Mouse (Mus musculus): Measurements from ENCODE around the gene Tmem182. TPM values are rescaled to one million over a fixed set of nuclear protein-coding genes. Genes with fewer than 3 reads are reported as not detected.

The Tmem182 gene
- polyA plus RNA-seq, 1 experiment from 2014 or later = 0.69 TPM

- Histone ChIP-seq H3K4me1 (no peaks in the 10 kb centered on the region), H3K27me3 (replicated peaks) (no peaks in the 10 kb centered on the region), H3K9ac (replicated peaks) (no peak overlapping the region), H3K36me3 (no peaks in the 10 kb centered on the region), H3K9me3 (replicated peaks) (no peaks in the 10 kb centered on the region), H3K27ac (replicated peaks) (no peak overlapping the region), H3K4me3 (replicated peaks) (no peak overlapping the region), H3K4me2 (no peak overlapping the region)
- WGBS = 90% methylated on average over 5 of the region's 5 CpGs
- no peak for ATAC-seq (ENCODE audit: low FRiP score)
These were observed 4.5 kb upstream of the Tmem182 start for GRCm38 (mm10) chr1:40800908-40801307.

- 26% methylated on average over 3 of the region's 3 CpGs for WGBS
- H3K9ac ChIP-seq (replicated peaks) = no peak overlapping the region
- no peak for ATAC-seq (ENCODE audit: low FRiP score)
- no peak overlapping the region for H3K27ac ChIP-seq (replicated peaks)
- H3K27me3 ChIP-seq (replicated peaks) = no peaks in the 10 kb centered on the region
- no peaks in the 10 kb centered on the region for H3K36me3 ChIP-seq
- H3K9me3 ChIP-seq (replicated peaks) = no peaks in the 10 kb centered on the region
- no peaks in the 10 kb centered on the region for H3K4me1 ChIP-seq
- no peak overlapping the region for H3K4me3 ChIP-seq (replicated peaks)
- H3K4me2 ChIP-seq = no peak overlapping the region
These were observed 2.6 kb upstream of the Tmem182 start for GRCm38 (mm10) chr1:40802759-40803158.

GRCm38 (mm10) chr1:40804118-40804517 lies 1.3 kb upstream of the Tmem182 start:
- H3K4me3 ChIP-seq (replicated peaks) = no peak overlapping the region
- no peaks in the 10 kb centered on the region for H3K36me3 ChIP-seq
- no peaks in the 10 kb centered on the region for H3K9me3 ChIP-seq (replicated peaks)
- ATAC-seq (ENCODE audit: low FRiP score) = no peak
- WGBS = 90% methylated on average over 12 of the region's 12 CpGs
- no peak overlapping the region for H3K27ac ChIP-seq (replicated peaks)
- no peak overlapping the region for H3K9ac ChIP-seq (replicated peaks)
- no peaks in the 10 kb centered on the region for H3K27me3 ChIP-seq (replicated peaks)
- H3K4me1 ChIP-seq = no peaks in the 10 kb centered on the region
- H3K4me2 ChIP-seq = no peak overlapping the region

GRCm38 (mm10) chr1:40805891-40806290 lies 490 bp downstream of the Tmem182 start:
- no peaks in the 10 kb centered on the region for H3K4me1 ChIP-seq
- H3K27me3 ChIP-seq (replicated peaks) = no peaks in the 10 kb centered on the region
- H3K4me3 ChIP-seq (replicated peaks) = no peak overlapping the region
- 91% methylated on average over 11 of the region's 11 CpGs for WGBS
- no peak overlapping the region for H3K27ac ChIP-seq (replicated peaks)
- H3K4me2 ChIP-seq = no peak overlapping the region
- no peaks in the 10 kb centered on the region for H3K36me3 ChIP-seq
- ATAC-seq (ENCODE audit: low FRiP score) = no peak
- no peak overlapping the region for H3K9ac ChIP-seq (replicated peaks)
- no peaks in the 10 kb centered on the region for H3K9me3 ChIP-seq (replicated peaks)

DNA sequence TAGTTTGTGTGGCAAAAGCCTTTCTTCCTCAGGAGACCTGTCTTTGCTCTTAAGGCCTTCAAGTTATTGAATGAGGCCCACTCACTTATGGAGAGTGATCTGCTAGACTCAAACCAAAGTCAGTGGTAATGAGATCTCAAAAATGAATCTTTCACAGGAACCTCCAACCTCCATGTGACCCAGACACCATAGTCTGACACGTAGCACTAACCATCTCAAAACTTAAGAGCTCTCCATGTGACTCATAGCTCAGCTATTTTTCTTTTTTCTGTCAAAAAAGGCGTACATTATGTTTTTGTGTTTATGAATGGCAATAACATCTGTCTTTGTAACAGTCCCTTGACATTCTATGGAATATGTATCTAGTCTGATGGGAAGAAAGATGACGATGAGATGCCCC lies 3.2 kb downstream of the Tmem182 start:
- WGBS = 94% methylated on average over 3 of the region's 3 CpGs
- no peaks in the 10 kb centered on the region for H3K27me3 ChIP-seq (replicated peaks)
- H3K27ac ChIP-seq (replicated peaks) = no peak overlapping the region
- no peak for ATAC-seq (ENCODE audit: low FRiP score)
- H3K4me1 ChIP-seq = no peaks in the 10 kb centered on the region
- no peak overlapping the region for H3K4me3 ChIP-seq (replicated peaks)
- H3K36me3 ChIP-seq = no peaks in the 10 kb centered on the region
- no peak overlapping the region for H3K4me2 ChIP-seq
- no peaks in the 10 kb centered on the region for H3K9me3 ChIP-seq (replicated peaks)
- no peak overlapping the region for H3K9ac ChIP-seq (replicated peaks)

DNA sequence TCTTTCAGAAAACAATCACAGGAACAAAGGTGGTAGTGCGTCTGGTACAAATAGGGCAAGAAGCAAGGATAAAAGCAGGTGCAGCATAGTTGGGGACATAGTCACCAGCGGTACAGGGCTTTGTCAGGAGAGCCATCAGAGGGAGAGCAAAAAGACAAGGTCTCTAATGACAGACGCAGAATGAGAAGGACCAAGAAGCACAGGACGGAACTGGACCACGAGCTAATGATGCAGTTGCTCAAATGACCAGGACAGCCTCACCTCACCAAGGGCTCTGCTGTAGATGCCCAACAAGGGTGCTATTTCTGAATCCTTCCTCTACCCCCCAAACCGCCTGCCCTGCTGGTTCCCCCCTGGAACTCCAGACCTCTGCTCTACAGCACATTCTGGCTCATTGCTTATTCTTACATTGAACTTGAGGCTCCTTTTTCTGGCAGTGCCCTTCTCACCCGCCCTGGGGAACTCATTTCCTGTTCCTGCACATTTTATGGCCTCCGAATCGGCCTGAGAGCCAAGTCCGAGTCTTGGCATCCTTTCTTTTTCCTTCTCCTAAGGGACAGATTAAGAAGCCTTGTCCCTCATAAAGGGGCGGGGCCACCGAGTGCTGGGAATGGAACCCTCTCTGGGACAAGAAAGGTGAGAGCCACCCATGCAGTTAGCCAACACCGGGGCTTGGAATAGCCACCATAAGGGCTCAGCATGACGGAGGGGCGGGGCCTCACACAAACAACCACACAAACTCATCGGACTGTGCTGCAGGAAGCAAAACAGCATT lies 9.9 kb downstream of the Tmem182 start:
- Histone ChIP-seq H3K4me1 (no peaks in the 10 kb centered on the region), H3K4me2 (peak overlapping the region; percentile 20; the same call in 1 of the 2 replicates), H3K9me3 (replicated peaks) (no peaks in the 10 kb centered on the region), H3K4me3 (replicated peaks) (no peak overlapping the region), H3K36me3 (no peaks in the 10 kb centered on the region), H3K27me3 (replicated peaks) (no peaks in the 10 kb centered on the region), H3K9ac (replicated peaks) (no peak overlapping the region), H3K27ac (replicated peaks) (no peak overlapping the region)
- WGBS = 58% methylated on average over 16 of the region's 16 CpGs
- no peak for ATAC-seq (ENCODE audit: low FRiP score)

DNA sequence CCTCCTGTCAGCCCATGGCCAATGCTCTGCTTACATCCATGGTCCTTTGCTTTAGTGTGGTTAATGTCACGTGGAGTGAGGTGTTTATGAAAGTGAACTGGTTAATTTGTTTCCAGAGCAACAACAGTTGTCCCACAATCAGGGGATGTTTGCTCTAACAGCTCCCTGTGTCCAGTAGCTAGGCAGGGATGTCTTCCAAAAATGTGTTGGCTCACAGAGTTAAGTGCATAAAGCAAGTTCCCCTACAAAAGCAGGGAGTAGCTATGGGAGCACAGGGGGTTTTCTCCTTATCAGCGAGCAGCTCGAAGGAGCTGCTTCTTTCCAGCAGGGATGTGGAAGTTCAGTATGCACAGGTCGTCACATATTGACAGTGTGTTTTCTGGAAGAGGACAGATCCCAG lies 19.1 kb downstream of the Tmem182 start:
- H3K27me3 ChIP-seq (replicated peaks) = no peaks in the 10 kb centered on the region
- H3K4me1 ChIP-seq = no peaks in the 10 kb centered on the region
- no peak for ATAC-seq (ENCODE audit: low FRiP score)
- H3K4me2 ChIP-seq = no peak overlapping the region
- no peaks in the 10 kb centered on the region for H3K36me3 ChIP-seq
- no peaks in the 10 kb centered on the region for H3K9me3 ChIP-seq (replicated peaks)
- H3K27ac ChIP-seq (replicated peaks) = no peak overlapping the region
- WGBS = 77% methylated on average over 4 of the region's 4 CpGs
- H3K4me3 ChIP-seq (replicated peaks) = no peak overlapping the region
- H3K9ac ChIP-seq (replicated peaks) = no peak overlapping the region

GRCm38 (mm10) chr1:40824936-40825335 lies 19.5 kb downstream of the Tmem182 start:
- H3K4me1 ChIP-seq = no peaks in the 10 kb centered on the region
- no peak for ATAC-seq (ENCODE audit: low FRiP score)
- no peak overlapping the region for H3K4me2 ChIP-seq
- no peak overlapping the region for H3K27ac ChIP-seq (replicated peaks)
- no peaks in the 10 kb centered on the region for H3K36me3 ChIP-seq
- H3K4me3 ChIP-seq (replicated peaks) = no peak overlapping the region
- WGBS = 72% methylated on average over 8 of the region's 8 CpGs
- H3K9ac ChIP-seq (replicated peaks) = no peak overlapping the region
- H3K9me3 ChIP-seq (replicated peaks) = no peaks in the 10 kb centered on the region
- no peaks in the 10 kb centered on the region for H3K27me3 ChIP-seq (replicated peaks)

DNA sequence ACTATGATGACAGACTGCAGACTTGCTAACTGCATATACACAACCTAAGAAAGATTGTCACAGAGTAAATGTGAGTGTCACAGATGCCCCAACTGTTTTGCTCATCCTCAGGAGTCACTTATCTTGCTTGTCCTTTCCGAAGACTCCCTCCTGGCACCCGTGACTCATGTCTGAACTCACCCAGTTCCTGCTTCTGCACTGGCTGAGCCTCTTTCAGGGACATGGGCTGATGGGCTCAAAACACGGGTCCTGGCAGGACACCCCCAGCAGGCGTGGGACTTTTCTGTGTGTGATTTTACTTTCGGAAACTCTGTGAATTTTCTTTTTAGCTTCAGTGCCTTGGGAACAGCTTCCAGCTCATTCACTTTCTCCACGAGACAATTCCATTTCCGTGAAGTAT lies 20.4 kb downstream of the Tmem182 start:
- no peak overlapping the region for H3K4me3 ChIP-seq (replicated peaks)
- WGBS = 76% methylated on average over 7 of the region's 7 CpGs
- H3K36me3 ChIP-seq = no peaks in the 10 kb centered on the region
- H3K4me2 ChIP-seq = no peak overlapping the region
- H3K27me3 ChIP-seq (replicated peaks) = no peaks in the 10 kb centered on the region
- ATAC-seq (ENCODE audit: low FRiP score) = no peak
- H3K4me1 ChIP-seq = no peaks in the 10 kb centered on the region
- H3K9ac ChIP-seq (replicated peaks) = no peak overlapping the region
- H3K9me3 ChIP-seq (replicated peaks) = no peaks in the 10 kb centered on the region
- H3K27ac ChIP-seq (replicated peaks) = no peak overlapping the region

- no peak overlapping the region for H3K9ac ChIP-seq (replicated peaks)
- H3K27me3 ChIP-seq (replicated peaks) = no peaks in the 10 kb centered on the region
- H3K36me3 ChIP-seq = no peaks in the 10 kb centered on the region
- no peak for ATAC-seq (ENCODE audit: low FRiP score)
- H3K4me3 ChIP-seq (replicated peaks) = no peak overlapping the region
- no peaks in the 10 kb centered on the region for H3K4me1 ChIP-seq
- H3K4me2 ChIP-seq = no peak overlapping the region
- no peak overlapping the region for H3K27ac ChIP-seq (replicated peaks)
- WGBS = 74% methylated on average over 10 of the region's 10 CpGs
- no peaks in the 10 kb centered on the region for H3K9me3 ChIP-seq (replicated peaks)
These were observed 24.0 kb downstream of the Tmem182 start for GRCm38 (mm10) chr1:40829213-40829914.

DNA sequence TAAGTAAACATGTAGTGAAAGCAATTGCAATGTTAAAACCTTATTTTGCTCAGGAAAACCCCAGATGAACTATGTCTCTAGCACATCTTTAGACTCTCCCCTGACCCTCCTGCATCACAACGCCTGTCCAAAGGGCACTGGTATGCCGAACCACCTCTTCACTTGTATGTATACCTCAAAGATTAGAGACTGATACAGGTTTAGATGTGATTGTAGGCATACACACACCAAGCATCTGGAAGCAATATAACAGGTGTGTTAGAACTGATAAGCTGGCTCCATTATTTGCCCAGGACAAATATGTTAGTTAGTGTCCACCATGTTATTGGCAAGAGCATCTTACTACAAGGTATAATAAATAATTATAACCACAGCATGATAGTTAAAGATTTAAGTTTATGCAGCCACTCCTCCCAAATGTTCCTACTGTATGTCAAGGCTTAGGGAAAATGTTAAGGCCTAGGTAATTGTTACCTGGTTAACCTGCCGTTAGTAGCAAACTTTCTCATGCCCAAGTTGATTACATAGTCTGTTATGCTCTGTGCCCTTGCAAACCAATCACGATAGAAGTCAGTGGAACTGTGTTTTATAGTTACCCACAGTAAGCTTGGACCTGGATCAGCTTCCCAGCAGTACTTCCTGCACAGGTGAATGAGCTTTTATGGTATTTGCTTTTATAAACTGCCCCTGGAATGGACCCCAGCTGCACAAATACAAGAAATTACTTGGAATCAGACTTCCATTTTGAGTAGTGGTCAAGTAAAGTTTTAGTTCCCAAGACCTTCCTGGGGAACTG lies 25.5 kb downstream of the Tmem182 start:
- ATAC-seq (ENCODE audit: low FRiP score) = no peak
- H3K4me1 ChIP-seq = no peaks in the 10 kb centered on the region
- H3K9ac ChIP-seq (replicated peaks) = no peak overlapping the region
- no peaks in the 10 kb centered on the region for H3K9me3 ChIP-seq (replicated peaks)
- no peak overlapping the region for H3K4me3 ChIP-seq (replicated peaks)
- no peak overlapping the region for H3K27ac ChIP-seq (replicated peaks)
- no peak overlapping the region for H3K4me2 ChIP-seq
- no peaks in the 10 kb centered on the region for H3K36me3 ChIP-seq
- 91% methylated on average over 4 of the region's 4 CpGs for WGBS
- H3K27me3 ChIP-seq (replicated peaks) = no peaks in the 10 kb centered on the region

DNA sequence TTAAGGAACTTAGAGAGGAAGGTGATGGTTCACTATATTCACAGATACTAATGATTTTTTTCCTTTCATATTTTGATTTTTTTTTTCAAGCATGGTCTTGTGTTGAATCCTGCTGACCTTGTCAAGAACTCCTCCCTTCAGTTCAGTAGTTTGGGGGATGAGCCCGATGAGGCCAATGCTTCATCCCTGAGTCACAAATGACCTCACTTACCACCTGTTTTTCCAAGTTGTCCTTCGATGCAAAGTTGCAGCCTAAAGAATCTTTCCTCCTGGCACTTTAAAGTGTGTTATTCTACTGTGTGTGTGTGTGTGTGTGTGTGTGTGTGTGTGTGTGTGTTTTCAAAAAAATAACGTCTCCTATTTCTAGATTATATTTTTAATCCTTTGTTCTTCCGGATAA lies 30.1 kb downstream of the Tmem182 start:
- H3K4me2 ChIP-seq = no peak overlapping the region
- H3K4me1 ChIP-seq = no peaks in the 10 kb centered on the region
- no peak overlapping the region for H3K27ac ChIP-seq (replicated peaks)
- H3K9me3 ChIP-seq (replicated peaks) = no peaks in the 10 kb centered on the region
- ATAC-seq (ENCODE audit: low FRiP score) = no peak
- H3K36me3 ChIP-seq = no peaks in the 10 kb centered on the region
- H3K4me3 ChIP-seq (replicated peaks) = no peak overlapping the region
- H3K27me3 ChIP-seq (replicated peaks) = no peaks in the 10 kb centered on the region
- WGBS = 91% methylated on average over 4 of the region's 4 CpGs
- H3K9ac ChIP-seq (replicated peaks) = no peak overlapping the region

Measured in neural tube, embryonic 15.5 days (tissue).